Mouse (Mus musculus) embryo, embryonic 10.5 days (tissue): ENCODE data around the gene Rapgef3.

Experiments
- DNase-seq: peaks from one replicate; pipeline ENCODE4 v3.0.0-alpha.2; 2015; ENCODE audit warnings: low spot score

The Rapgef3 gene

DNA sequence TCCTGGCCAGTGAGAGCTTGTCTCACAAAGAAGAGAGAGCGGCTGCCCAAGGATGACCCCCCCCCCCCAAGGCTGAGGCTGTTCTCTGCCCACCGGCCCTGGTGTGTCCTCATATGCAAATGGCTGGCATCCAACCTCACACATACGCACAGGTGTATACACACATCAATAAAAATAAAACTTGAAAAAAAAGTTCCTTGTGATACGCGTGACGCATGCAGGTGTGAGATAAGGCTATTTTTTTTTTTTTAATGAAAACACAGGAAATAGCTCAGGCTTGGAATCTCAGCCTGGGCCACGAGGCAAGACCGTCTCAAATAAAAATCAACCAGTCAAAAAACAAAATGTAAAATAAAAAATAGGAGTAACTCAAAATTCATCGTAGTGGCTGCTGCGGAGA lies 21.5 kb downstream of the Rapgef3 start:
- DNase-seq: no peak

DNA sequence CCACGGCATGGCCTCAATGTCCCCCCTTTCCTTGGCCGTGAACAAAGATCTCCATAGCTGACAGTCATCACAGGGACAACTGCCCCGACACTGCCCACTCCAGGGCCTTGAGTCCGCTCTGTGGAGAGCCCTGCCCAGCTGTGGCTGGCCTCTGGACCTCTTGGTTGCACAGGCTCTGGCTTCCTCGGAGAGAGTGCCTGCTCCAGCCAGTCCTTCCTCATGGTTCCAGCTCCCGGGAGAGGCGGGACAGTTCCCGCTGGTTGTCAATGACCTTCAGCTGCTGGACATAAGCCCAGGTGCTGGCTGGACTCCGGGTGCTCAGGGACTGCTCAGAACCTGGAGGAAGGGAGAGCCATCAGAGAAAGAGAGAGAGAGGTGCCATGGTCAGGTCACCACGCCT lies 22.4 kb downstream of the Rapgef3 start:
- no peak for DNase-seq

DNA sequence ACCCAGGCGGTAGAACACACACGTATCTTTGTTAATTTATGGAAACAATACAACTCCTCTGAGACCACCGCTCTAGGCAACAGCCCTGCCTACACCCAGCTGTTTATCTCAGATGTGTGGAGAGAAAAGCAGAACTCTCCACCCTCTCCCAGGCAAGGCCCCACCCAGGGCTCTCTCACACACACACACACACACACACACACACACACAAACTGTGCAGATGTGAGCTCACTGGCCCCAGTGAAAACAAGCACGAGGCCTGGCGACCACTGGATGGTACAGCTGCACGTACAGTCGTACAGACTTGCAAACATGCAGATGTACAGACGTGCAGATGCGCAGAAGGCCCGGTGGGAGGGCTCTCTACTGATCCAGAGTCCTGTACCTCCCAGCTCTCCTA lies 22.8 kb downstream of the Rapgef3 start:
- no peak for DNase-seq

DNA sequence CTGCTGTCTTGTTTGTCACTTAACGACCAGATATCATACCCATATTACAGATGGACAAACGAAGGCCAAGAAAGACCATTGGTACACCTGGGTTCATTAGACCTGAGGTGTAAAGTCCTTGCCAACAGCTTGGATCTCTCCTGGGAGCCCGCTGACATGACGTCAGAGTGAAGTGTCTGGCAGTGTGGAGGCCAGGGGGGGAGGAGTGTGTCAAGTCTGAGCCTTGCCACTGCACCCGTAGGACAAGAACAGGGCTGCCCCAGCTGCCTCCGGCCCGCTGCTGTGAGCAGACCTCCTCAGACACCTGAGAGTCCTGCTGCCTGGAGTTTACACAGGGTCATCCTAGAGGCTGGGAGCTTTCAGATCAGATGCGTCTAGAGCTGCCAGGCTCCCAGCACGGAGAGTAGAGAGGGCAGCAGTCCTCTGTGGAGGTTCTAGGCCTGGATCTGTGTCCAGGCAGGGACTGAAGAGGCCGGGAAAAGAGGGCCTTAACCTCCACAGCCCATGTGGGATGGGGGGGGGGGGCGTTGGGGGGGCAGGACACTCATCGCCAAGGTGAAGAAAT lies 23.7 kb downstream of the Rapgef3 start:
- DNase-seq: no peak

DNA sequence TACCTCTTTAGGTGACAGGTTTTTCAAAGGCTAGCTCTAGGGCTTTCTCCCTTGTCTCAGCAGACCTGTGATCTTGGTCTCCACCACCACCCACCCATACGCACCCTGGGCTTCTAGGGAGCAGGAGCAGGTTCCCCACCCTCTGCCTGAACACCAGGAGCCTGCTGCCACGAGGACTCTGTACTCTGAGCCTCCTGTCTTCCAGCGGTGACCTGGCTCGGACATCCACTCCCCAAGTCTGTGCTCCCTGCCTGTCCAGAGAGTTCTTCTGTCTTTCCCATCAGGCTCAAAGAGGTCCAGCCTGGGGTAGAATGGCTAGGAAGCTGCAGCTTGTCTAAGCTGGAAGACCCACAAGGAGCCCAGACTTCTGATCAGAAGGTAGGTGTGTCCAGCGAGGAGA lies 24.6 kb downstream of the Rapgef3 start:
- DNase-seq: no peak

DNA sequence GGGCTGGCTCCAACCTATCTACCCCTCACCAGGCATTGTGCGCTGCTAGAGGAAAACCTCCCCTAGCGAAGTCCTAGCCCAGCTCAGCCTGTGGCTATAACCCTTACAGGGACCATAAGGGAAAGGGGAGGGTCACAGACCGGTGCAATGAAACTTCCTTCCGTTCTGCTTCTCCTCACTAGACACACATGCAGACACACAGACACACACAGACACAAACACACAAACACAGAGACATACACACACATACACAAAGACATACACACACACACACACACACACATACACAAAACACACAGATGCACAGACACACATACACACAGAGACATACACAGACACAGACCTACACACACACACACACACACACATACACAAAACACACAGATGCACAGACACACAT lies 25.2 kb downstream of the Rapgef3 start:
- no peak for DNase-seq

DNA sequence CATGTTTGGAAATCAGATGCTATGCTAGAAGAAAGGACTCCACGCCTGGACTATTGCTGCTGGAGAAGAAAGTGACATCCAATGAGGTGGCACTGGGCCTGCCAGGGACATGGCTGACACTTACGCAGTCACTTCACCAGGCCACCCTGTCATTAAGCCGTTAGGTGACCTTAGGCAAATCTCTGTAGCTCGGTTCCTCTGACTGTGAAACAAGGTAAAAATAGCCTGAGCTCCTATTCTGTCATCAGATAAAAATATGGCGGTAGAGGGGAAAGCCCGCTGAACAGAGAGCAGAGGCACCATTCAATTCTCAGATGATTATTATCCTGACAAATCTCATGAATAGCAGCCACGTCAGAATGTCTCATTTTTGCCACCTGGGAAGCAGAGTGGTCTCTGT lies 25.7 kb downstream of the Rapgef3 start:
- DNase-seq: no peak

DNA sequence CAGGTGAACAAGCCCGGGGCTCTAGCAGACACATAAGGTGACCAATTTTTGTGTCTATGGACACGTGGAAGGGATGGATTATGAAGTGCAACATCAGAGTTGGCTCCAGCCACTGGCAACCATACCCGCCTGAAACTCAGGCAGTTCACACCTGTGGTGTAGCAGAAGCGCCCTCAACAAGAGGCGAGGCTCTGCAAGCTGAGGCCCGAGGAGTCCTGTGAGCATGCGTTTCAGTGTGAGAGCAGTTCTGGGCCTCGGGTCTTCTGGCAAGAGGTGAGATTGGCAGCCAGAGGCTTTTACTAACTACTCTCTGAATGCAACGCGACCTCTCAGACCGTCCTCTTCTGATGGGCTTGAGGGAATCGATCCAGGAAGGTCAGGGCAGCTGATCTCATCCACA lies 26.1 kb downstream of the Rapgef3 start:
- no peak for DNase-seq

DNA sequence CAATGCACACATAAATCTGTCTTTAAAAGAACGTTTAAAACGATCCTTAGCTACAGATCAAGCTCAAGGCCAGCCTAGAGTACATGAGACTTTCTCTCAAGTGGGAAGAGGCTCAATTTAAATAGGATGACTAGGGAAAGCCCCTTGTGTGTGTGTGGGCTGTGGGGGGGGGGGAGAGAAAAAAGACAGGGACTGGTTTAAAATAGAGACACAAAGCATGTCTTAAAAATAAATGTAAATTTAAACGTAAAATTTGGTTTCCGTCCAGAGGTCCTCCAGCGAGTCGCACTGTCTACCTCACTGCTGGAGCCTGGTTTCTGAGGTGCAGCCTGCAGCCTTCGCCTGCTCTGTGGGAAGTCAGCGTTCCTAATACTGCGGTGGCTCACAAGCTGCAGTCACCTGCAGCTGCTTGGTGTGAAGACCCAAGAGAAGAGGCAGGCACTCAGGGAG lies 27.5 kb downstream of the Rapgef3 start:
- no peak for DNase-seq

DNA sequence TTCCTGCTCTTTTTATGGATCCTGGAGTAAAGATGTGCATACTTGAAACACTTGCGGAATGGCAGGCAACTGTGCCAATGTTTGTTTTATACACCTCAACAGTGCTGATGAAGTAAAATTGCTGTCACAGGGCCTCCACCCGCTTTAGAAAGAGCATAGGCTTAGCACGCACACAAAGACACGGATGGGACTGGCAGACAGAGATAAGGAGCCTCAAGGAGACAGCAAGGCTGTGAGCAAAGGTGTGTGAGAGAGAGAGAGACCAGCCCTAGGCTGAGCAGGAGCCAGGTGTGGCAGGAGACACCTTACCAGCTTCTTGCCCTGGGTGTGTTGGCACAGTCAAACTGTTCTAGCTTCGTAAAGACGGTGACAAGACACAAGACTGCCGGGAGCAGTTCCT lies 28.8 kb downstream of the Rapgef3 start:
- no peak for DNase-seq

DNA sequence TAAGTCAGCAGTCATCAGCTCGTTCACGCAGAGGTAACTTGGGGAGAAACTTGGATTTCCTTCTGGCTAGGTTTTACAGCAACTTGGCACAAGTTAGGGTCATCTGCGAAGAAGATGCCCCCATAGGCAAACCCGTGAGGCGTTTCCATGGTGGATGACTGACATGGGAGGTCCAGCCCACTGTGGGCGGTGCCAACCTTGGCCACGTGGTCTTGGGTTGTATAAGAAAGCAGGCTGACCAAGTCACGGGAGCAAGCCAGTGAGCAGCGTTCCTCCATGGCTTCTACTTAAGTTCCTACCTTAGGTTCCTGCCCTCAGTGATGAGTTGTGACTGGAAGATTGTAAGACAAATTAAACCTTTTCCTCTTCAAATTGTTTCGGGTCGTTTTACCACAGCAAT lies 35.8 kb downstream of the Rapgef3 start:
- DNase-seq: no peak

DNA sequence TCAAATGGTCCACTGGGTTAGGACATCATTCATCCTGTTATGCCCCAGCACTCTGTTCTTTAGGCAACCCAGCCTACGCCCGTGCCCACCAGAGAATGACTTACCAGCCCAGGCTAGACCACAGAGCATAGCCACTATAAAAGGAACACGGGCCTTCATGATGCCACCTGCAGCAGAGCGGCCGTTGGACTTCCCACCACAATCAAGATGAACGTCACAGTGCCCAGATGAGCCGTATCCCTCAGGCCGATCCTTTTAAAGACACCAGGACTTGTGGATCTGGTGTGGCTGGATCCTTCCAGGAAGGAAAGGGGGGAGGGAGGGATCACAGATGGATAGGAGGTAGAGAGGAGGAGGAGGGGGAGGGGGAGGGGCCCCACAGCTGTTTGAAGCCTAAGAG lies 36.7 kb downstream of the Rapgef3 start, which contains the start of gene Endou:
Endou (minus strand) TSS at position 229 of the 400 bp plus-strand sequence.
- no peak for DNase-seq

DNA sequence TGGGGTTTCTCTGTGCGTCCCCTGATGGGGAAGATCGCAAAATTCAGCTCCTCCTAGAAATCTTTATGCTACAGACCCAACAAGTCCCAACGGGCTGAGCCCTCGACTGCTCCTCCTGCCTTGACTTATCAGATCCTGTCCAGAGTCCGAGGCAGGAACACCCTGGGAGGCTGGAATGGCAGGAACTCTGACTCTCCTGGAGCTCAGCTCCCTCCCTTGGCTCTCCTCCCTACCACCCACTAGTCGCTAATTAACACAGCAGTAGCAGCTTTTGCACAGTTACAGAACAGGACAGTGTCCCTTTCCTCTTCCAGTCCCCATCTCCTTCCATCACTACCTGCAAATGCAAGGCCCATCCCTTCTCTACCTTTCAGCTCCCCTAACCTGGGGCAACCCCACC lies 37.4 kb downstream of the Rapgef3 start:
- no peak for DNase-seq

DNA sequence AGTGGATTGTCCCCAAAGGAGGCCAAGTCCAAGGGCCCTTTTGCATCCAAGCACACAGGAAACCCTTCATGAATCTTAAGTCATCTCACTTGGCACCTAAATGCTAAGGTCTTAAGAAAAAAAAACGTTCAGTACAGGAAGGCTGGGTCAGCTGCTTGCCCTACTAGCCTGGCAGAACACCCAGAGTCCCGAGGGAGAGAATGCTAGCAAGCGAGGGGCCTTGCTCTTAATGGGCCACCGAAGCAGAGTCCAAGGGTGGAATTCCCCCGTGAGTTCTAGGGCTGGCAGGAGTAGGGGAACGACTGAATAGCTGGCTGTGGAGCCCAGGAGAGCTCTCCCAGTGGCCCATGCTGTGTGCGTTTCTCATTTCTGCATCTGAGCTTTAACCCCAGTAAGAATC lies 39.0 kb downstream of the Rapgef3 start:
- DNase-seq: no peak

DNA sequence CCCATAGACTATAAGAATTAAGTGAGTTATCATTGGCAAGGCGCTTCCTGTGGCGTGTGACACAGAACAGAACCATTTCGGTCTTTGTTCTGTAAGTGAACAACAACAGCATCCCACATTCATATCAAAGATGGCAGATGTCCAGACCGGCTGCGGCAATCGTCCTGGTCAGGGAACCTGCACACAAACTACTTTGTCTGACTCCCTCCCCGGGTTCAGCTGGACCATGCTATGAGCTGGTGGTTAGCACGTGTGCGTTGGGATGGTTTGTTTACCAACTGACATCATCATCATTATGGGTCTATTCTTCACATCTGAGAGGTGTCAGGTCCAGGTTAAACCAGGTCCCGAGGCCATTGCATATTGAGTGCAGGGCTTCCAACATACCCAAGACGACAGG lies 39.4 kb downstream of the Rapgef3 start:
- DNase-seq: no peak

DNA sequence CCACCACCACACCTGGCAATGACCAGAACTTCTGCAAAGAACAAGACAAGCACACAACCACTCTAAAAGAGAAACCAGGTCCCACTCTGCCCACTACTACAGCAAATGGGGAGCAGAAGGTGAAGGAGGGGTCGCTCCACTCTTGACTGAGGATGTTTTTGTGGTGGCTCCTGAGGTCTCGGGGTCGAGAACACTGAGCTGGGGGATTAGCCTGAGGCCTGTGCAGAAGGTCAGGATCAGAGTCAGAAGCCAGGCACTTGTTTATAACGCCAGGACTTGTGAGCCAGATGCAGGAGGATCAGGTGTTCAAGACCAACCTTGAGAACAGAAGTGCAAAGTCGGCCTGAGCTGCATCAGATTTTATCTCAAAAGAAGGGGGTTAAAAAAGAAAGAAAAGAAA lies 40.3 kb downstream of the Rapgef3 start:
- DNase-seq: no peak

DNA sequence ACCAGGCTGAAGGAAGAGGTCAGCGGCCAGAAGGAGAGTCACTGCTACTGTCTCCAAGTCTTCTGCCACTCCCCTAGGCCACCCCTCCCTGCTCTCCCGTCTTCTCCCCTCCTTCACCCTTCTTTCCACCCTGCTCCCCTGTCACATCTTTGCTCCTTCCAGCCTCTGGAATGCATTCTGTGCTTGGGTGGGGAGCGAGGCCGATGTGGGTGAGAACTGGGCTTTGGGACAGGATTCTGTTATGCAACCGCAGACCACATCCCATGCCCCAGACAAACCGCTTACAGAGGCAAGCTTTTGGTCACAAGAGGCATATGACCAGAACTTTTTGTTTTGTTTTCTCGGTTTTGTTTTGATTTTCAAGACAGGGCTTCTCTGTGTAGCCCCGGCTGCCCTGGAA lies 40.7 kb downstream of the Rapgef3 start:
- no peak for DNase-seq

DNA sequence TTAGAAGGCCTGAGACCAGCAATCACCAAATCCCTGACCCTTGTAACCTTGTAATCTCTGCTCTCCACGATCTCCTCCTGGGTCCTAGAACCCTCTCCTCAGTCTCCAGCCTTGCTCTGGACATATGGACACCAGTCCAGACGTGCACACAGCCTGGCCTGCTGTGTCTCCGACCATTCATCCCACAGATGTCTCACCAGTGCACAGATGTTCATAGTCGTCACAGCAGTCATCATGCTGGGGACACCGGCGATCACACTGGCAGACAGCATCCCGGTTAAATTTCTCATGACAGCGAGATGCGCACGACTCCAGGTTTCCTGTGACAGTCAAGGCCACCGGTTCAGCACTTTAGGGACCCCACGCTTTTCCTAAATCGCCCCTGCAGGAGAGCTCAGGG lies 41.5 kb downstream of the Rapgef3 start:
- no peak for DNase-seq

DNA sequence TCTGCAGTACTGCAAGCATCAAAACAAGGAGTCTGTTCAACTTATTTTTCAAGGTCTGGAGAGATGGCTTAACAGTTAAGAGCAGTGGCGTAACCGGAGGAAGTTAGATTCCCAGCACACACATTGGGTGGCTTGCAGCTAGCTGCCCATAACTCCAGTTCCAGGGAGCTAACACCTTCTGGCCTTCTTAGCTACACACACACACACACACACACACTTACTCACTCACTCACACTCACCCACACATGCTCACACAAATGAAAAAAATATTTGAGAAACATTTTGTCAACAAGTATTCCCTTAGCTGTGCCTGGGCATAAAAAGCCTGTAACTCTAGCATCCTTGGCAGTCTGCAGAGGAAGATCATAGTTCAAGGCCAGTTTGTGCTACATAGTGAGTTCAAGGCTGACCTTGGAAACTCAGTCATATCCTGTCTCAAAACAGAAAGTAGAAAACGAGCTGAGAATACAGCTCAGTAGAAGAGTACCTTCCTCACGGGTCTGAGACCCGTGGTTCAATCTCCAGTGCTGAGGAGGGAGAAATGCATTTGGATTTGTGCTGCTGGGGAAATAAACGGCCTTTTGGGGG lies 42.5 kb downstream of the Rapgef3 start:
- DNase-seq: no peak

DNA sequence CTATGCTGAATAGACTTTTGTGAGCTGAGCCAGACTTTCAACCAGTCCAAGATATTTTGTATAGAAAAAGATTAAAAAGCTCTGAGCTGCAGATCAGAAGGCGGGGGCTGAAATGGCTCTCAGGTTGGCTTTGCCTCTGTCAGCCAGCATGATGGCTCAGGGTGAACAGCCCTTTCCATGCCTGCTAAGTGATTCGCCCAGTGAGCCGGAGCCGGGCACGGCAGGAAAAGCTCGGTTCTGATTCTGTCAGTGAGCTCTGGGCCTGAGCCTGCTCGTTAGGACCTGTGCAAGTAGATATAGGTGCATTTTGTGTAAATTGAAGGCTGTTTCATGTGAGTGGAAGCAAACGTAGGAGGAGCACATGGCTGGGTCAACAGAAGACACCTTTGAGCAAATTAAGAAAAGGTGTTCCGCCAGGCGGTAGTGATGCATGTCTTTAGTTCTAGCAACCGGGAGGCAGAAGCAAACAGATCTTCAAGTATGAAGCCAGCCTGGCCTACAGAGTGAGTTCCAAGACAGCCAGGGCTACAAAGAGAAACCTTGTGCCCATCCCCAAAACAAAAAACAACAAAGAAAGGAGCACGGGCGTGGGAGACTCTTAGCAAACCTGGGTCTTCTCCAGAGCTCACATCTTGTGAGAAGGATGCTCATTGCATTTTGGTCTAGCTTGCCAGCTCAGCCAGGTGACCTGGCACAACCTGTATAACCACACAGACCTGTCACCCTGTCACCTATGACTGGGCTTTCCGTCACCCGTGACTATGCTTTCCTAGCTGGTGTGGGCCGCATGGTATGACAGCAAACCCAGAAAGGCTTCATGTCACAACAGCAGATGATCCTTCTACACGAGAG lies 43.2 kb downstream of the Rapgef3 start:
- no peak for DNase-seq

DNA sequence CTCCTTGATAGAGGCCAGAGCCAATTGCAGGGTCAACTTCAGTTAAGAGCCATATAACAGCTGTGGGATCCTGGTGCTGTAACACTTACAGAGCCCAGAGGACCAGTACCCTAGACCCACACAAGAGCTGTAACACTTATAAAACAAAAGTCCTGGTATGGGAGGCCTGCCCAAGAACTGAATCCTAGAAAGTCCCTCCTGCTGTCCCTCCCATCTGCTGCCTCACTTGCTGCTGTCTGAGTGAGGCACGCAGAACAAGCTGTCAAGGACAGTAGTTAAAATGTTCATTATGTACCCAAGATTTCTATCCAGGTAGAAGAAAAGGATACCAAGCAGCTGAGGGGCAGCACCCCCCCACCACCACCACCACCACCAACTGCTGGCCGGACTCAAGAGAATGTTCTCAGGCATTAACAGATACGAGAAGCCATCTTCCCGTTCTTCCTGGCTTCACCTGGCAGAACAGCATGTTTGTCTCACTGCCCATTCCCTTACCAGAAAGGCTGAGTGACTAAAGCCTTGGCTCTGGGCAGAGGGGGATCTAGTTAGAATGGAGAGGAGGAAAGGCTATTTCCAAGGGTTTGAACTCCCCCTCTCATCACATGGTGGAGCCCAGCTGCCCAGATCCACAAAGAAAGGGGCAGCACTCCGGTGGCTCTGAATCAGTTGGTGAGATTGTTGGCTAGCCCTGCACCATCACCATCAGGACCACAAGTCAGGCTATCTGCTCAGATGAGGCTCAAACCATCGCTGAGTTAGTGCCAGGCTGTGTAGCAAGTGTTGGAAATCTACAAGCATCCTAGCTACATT lies 44.0 kb downstream of the Rapgef3 start:
- DNase-seq: no peak

DNA sequence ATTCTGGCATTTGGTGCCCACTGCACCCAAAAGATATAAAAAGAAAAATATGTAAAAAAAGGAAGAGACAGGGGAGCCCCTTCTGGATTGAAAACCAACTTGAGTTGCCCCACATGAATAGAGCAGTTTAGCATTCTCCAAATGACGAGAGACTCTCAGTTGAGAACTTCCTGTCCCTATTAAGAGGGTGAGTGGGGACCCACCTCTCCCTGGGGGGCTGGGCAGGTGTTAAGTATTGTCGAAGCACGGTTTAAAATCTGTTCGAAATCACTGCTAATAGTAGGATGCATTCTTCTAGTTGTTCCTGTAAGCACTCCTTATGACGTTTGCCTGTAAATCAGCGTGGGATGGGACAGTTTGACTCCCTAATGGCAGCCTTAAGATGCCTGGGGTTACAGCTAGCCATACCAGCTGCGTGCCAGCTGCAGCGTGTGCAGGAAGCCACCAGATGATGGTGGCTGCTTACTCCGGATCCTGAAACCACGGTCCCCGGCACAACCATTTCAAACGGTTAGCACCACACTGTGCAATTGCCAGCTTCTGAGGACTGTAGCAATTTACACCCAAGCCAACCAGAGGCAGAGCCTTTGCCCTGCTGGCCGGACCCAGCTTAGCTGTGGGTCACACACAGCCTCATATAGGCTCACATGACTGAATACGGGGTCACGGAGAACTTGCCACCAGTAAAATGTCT lies 46.6 kb downstream of the Rapgef3 start:
- DNase-seq: no peak
